Mouse (Mus musculus): ENCODE data around the gene Pomp.
A peak's percentile ranks its signal among the peaks of the same experiment; 100 is the strongest.

Pomp gene

DNA sequence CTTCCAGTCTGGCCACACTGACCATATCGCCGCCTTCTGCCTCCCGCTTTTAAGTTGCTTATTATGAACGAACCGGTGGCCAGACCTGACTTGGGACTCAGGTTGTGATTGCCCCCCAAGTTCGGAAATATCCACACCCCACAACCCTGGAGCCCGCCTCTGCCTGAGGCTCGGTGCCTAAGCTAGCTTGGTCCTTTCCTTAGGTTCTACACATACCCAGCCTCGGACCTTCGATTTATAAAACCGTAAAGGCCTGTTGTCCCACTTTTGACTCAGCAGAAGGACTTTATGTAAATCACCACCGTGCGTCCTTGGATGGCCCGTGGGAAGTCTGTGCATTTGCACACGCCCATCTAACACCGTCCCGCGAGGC lies 199 bp upstream of the Pomp start:
- DNase-seq (ENCODE audit: low read depth): no peak

DNA sequence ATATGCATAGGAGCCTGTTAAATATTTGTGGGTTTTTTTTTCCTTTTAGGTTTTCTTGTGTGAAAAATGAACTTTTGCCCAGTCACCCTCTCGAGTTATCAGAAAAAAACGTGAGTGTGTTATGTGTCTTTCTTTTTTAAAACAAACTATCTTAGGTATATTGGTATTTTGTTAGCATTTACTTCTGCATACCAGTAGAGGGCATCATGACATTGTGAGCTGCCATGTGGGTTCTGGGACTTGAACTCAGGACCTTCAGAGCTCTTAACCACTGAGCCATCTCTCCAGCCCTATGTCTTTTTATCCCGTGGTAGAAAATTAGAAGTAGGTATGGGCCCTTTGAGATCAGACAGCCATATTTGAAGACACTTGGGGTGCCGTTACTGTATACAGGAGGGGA lies 8.4 kb downstream of the Pomp start:
- no peak for DNase-seq (ENCODE audit: low read depth)

DNA sequence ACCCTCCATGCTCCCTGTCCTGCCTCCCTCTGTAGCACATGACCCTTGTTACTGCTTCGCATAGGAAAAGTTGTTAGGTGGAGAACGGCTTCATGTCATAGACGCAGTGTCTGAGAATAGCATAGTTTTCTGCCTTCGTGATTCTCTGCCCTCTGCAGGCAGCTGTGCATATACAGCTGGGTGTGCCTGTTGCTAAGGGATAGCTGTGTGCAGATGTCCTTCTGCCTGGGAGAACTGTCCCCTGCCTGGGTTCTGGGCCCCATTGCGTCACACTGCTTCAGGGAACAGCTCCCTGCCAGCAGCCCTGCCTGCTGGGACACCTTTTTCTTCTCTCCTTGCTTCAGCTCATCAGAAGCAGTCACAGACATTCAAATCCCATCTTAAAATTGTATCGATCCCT lies 9.3 kb downstream of the Pomp start:
- no peak for DNase-seq (ENCODE audit: low read depth)

DNA sequence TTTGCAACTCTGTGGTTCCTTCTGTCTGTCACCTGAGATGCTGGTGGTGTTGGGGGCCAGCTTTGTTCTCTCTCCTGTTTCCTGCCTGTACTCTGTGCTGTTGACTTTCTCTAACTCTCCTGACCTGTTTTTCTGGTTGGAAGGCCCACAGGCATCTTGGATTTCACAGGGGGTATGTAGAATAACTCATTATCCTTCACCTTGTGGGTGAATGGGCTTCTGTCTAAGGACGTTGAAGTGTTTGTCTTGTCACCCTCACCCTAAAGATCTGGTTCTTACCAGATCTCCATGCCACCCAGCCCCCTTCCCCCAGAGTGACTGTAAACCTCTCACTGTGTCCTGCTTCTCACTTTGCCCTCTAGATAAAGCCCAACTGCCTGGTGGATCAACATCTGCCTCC lies 10.0 kb downstream of the Pomp start:
- DNase-seq (ENCODE audit: low read depth): no peak

- no peak for DNase-seq (ENCODE audit: low read depth)
These were observed 11.0 kb downstream of the Pomp start for GRCm38 (mm10) chr5:147871091-147871820.

- no peak for DNase-seq (ENCODE audit: low read depth)
These were observed 14.3 kb downstream of the Pomp start for GRCm38 (mm10) chr5:147874491-147875065.

DNA sequence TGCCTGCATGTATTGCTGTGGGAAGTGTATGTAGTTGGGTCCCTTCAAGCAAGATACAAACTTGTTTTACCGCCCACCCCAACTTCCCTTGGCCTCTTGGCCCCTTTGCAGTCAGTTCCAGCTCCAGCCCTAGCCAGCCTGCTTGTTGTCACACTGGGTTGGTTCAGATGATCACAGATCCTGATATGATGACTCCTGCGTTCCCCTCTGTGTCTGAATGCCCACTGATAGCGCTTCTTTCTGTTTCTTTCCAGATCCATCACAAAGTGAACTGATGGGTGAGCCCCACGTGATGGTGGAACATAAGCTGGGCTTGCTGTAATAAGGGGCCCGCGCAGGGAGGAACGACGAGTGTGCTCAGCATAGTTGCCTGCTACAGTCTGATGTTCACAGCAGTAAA lies 14.9 kb downstream of the Pomp start:
- no peak for DNase-seq (ENCODE audit: low read depth)

DNA sequence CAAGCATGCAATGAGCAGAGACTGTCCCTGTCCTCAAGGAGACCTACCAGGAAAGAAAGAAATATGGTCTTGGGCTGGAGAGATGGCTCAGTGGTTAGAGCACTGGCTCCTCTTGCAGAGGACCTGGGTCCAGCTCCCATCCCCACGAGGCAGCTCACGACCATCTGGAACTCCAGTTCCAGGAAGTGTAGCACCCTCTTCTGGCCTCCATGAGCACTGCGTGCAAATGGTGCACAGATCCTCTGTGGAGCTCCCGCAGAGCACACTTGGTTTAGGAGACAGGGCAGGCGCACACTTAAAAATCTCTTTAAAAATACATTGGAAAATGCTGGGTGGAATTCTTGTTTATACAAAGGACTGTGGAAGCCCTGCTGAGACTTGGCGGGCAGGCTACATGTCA lies 17.3 kb downstream of the Pomp start:
- DNase-seq (ENCODE audit: low read depth): peak; percentile 25

GRCm38 (mm10) chr5:147879971-147880682 lies 19.9 kb downstream of the Pomp start:
- DNase-seq (ENCODE audit: low read depth): no peak

DNA sequence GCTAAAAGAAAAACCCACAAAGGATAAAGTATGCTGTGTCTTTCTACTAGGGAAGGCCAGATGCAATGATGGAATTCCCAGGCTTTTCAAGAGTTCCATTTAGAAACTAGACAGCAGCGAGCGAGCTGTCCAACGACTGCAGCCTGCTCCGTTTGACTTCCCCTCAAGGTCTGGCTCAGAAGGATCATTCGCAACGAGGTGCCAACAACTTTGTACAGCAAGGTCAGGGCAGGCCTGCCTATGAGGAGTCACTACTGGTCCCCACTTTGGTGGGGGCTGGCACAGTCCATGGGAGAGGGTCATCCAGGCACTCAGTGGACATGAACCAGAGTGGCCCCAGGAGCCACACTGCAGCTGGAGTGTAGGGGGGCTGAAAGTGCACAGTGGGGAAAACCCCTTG lies 23.3 kb downstream of the Pomp start:
- DNase-seq (ENCODE audit: low read depth): no peak

DNA sequence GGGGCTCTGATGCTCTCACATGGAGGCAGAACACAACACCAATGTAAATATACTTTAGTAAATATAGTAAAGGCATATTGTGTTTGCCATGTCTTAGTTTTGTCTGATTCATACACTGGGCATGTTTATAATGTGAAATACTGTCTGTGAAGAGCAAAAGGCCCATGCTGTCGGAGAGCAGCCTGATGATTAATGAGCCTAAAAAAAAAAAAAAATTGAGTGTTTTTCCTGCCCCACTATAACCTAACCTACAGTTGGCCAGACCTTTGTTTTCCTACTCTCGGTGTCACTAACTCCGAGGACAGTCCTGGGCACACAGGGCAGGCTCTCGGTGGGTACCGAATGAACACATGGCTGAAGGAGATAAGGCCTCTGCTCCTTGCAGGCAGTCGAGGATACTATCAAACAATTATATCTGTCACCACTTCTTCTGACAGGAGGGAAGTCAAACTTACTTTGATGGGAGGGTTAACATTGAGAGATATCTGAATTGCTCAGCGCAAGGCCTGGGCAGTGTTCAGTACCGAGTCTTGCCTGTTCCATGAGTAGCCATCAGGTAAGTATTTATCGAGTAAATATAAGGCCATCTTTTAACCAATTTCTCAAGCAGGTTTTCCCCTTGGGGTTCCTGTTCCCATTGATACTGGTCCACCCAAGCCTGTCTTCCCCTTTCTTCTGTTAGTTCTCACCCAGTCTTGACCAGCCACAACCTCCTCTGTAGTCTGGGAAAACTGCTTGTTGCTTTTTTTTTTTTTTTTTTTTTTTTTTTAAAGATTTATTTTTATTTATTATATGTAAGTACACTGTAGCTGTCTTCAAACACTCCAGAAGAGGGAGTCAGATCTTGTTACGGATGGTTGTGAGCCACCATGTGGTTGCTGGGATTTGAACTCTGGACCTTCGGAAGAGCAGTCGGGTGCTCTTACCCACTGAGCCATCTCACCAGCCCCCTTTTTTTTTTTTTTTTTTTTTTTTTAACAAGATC lies 28.3 kb downstream of the Pomp start:
- DNase-seq (ENCODE audit: low read depth): no peak

DNA sequence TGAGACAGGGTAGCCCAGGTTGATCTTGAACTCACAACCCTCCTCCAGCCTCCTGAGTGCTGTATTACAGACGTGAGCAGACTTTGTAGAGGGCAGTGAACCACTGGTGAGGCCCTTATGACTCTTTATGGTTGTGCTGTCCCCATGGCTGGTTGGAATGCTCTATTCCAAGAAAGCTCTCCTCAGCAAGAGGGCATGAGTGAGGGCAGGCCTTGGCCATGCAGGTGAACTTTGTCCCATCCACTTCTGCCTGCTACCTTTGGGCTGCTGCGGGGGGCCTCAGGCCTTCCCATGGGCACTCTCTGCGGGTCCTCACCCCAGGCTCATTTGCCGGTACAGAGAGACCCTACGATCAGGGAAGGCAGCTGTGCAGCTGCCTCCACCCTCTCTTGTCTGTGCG lies 32.5 kb downstream of the Pomp start:
- no peak for DNase-seq (ENCODE audit: low read depth)

DNA sequence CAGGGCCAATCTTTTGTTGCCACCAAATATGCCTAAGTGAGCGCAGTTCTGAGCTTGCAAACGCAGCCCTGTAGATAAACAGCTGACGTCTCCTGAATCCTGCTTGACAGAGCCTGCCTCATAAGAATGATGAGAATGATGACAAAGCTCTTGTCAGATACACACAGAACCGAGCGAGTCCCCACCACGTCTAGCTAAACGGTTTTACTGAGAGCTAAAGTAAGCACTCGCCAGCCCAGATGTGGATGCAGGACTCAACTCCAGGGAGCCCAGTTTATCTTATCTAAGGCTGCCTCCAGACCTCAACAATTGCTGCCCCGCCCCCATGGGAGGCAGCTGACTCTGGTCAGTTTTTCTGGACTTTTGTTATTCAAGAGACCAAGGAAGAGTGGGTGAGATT lies 32.9 kb downstream of the Pomp start:
- no peak for DNase-seq (ENCODE audit: low read depth)

DNA sequence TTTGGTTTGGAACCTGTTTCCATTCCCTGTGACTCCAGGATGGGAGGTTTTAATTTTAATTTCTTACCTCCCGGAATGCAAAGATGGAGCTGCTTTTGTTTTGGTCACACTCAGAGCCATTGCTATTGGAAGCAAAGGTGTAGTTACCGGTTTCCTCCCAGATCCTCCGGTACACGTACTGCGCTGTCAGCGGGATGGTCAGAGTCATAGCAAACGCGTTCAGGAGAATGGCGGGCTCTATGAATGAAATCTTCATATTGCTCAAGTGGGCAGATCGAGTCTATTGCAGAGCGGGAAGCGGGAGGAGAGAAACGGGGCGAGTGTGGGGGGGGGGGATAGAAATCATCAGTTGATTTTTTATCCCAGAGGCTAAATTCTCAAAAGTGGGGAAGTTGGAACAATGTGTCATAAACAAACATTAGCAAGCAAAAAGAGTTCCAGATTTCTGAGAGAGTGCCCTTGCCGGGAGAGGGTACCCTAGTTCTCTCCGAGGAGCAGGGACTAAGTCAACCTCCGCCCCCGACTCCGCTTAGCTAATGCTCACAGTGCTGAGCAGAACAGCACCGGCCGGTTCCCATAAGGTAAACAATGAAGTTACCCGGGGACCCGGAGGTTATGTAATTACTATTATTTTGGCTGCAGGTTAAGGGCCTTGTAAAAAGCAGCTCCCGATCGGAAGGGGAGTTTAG lies 33.6 kb downstream of the Pomp start:
- DNase-seq (ENCODE audit: low read depth): peak; percentile 36

DNA sequence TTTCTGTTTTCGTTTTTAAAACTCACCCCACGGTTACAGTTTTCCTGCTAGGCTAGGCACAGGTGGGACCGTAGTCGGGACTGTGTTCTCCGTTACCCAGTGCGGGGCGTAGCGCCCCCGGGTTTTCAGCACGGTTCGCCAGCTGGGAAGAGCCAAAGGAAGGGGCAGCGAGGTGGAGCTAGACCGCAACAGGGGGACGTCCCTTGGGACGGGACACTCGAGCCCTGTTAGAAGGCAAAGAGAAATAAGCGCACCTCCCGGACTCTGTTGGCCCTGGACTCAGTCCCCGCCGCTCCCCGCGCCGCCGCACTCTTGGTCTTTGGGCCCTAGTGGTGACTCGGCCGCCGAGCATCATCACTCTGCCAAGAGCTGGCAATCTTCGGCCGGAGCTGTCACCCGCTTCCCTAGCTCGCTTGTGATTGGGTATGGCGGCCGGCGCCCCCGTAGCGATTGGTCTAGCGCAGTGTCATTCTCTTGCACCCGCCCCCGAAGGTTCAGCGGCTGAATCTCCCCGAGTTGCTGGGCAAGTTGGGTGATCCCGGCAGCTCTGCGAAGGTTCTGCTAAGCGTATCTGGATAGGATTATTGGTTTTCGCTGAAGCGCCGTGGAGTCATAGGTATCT lies 34.3 kb downstream of the Pomp start, which contains the start of gene Slc46a3:
Gene Slc46a3 (minus strand): TSS at position 361 of the 622 bp plus-strand sequence.
- peak; percentile 97 for DNase-seq (ENCODE audit: low read depth)

- peak; percentile 60 for DNase-seq (ENCODE audit: low read depth)
These were observed 35.4 kb downstream of the Pomp start for GRCm38 (mm10) chr5:147895436-147896198.

- DNase-seq (ENCODE audit: low read depth): peak; percentile 28
These were observed 36.2 kb downstream of the Pomp start for GRCm38 (mm10) chr5:147896501-147896900.

DNA sequence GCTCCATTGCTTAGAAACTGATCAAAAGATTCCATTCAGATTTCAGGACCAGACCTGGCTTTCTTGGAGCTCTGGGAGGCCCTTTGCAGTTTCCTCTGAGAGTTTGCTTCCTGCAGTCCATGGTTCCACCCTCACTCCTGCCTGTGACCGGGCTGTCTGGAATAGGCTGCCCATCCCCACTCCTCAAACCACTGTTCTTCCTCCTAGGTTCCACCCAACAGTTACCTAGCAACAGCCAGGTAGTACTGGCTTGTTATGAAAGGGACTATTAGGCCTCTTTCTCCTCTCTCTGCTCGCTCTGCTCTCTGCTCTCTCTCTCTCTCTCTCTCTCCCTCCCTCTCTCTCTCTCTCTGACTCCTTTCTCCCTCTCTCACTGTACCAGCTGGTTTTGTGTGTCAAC lies 38.0 kb downstream of the Pomp start:
- no peak for DNase-seq (ENCODE audit: low read depth)

DNA sequence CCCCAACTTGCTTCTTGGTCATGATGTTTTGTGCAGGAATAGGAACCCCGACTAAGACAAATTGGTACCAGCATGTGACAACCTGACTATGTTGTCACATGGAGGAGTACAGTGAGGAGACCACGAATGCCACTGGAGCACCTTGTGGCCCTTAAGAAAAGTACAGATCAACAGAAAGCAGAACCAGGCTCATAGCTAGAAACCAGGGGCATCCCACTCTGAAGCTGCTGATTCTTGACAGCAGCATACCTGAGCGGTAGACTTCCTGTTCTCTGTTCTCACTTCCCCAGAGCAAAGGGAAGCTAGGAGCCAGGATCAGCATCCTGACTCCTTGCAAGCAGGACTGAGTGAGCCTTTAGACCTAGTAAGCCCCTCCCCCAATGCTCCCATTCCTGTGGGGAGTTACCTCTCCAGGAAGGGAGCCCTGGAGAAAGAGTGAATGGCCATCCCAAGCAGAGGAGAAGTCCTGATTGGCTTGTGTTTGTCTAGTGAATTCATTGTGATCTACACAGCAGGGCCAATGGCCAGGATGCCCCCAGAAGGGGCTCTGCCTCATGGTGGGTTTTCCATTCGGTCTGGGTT lies 38.8 kb downstream of the Pomp start:
- no peak for DNase-seq (ENCODE audit: low read depth)
